Mouse (Mus musculus) 3T3-L1 (cell line): ENCODE data around the gene Slc9b2.

Experiments
- DNase-seq: peaks from one replicate; pipeline ENCODE4 v3.0.0-alpha.2; 2015; ENCODE audit warnings: low read depth, low spot score

The Slc9b2 gene

GRCm38 (mm10) chr3:135307411-135308259, at the start of gene Slc9b2:
Gene Slc9b2, plus strand, starts transcription at chr3:135307700.
- DNase-seq = no peak

- no peak for DNase-seq
Observed at GRCm38 (mm10) chr3:135258919-135259318, 48.6 kb upstream of the Slc9b2 start.

GRCm38 (mm10) chr3:135260233-135260632, 47.3 kb upstream of the Slc9b2 start:
- no peak for DNase-seq

GRCm38 (mm10) chr3:135268616-135269015, 38.9 kb upstream of the Slc9b2 start:
- no peak for DNase-seq

GRCm38 (mm10) chr3:135269391-135269990, 38.0 kb upstream of the Slc9b2 start:
- DNase-seq = no peak

- DNase-seq = no peak
Observed at GRCm38 (mm10) chr3:135272627-135273026, 34.9 kb upstream of the Slc9b2 start.

GRCm38 (mm10) chr3:135273047-135273446, 34.5 kb upstream of the Slc9b2 start:
- no peak for DNase-seq

- DNase-seq = no peak
Observed at GRCm38 (mm10) chr3:135280160-135280559, 27.3 kb upstream of the Slc9b2 start.

- DNase-seq = peak; percentile 96
Observed at GRCm38 (mm10) chr3:135280669-135281415, 26.7 kb upstream of the Slc9b2 start, which contains the start of gene Bdh2. Gene Bdh2, plus strand, starts transcription at chr3:135281221.

GRCm38 (mm10) chr3:135281701-135282100, 25.8 kb upstream of the Slc9b2 start:
- DNase-seq = no peak

GRCm38 (mm10) chr3:135285256-135285655, 22.2 kb upstream of the Slc9b2 start:
- DNase-seq = no peak

- no peak for DNase-seq
Observed at GRCm38 (mm10) chr3:135285807-135286206, 21.7 kb upstream of the Slc9b2 start.

GRCm38 (mm10) chr3:135288138-135288750, 19.3 kb upstream of the Slc9b2 start:
- DNase-seq = no peak

GRCm38 (mm10) chr3:135289148-135289547, 18.4 kb upstream of the Slc9b2 start:
- peak; percentile 60 for DNase-seq

GRCm38 (mm10) chr3:135290249-135290894, 17.1 kb upstream of the Slc9b2 start:
- peak; percentile 87 for DNase-seq

- DNase-seq = no peak
Observed at GRCm38 (mm10) chr3:135293703-135294102, 13.8 kb upstream of the Slc9b2 start.

- no peak for DNase-seq
Observed at GRCm38 (mm10) chr3:135295559-135295958, 11.9 kb upstream of the Slc9b2 start.

- peak; percentile 99 for DNase-seq
Observed at GRCm38 (mm10) chr3:135298560-135298959, 8.9 kb upstream of the Slc9b2 start.

GRCm38 (mm10) chr3:135300081-135300480, 7.4 kb upstream of the Slc9b2 start:
- DNase-seq = peak; percentile 75

GRCm38 (mm10) chr3:135304060-135304459, 3.4 kb upstream of the Slc9b2 start:
- no peak for DNase-seq

- DNase-seq = no peak
Observed at GRCm38 (mm10) chr3:135304566-135304965, 2.9 kb upstream of the Slc9b2 start.
